Mouse (Mus musculus) CH12.LX (cell line): ENCODE measurements around the gene Csk. TPM values are rescaled to one million over a fixed set of nuclear protein-coding genes. Genes with fewer than 3 reads are reported as not detected.

Experiments used
- DNase-seq: peaks from one replicate; pipeline ENCODE4 v3.0.0-alpha.2; 2013; ENCODE audit errors: extremely low read depth
- H3K27ac ChIP-seq: 2 replicates; pipeline ENCODE4 v1.5.1; 2012; ENCODE audit warnings: low read depth, mild to moderate bottlenecking, control low read depth, moderate library complexity; ENCODE audit not compliant: insufficient read depth
- H3K27me3 ChIP-seq: replicated peaks from 2 replicates; pipeline ENCODE3; 2012; ENCODE audit warnings: inconsistent platforms
- H3K36me3 ChIP-seq, 2 experiments: replicated peaks in 1 of 2; 2 replicates each; pipeline versions ENCODE3 to v1.6.1; 2012; ENCODE audit warnings: inconsistent platforms in 1 of 2, low read length in 1 of 2, mild to moderate bottlenecking in 1 of 2, mixed read lengths in 1 of 2, moderate library complexity in 1 of 2; ENCODE audit not compliant: control insufficient read depth in 1 of 2, insufficient read depth in 1 of 2
- H3K4me1 ChIP-seq, 2 experiments: 2 replicates each; pipeline ENCODE4 v1.6.1; 2012; ENCODE audit warnings: inconsistent platforms in 1 of 2, moderate library complexity in 1 of 2; ENCODE audit not compliant: insufficient read depth in 2 of 2, control insufficient read depth in 1 of 2
- H3K4me2 ChIP-seq: 2 replicates; pipeline ENCODE4 v1.6.1; 2012; ENCODE audit warnings: low read depth, mild to moderate bottlenecking, control low read depth; ENCODE audit not compliant: poor library complexity, insufficient read depth, severe bottlenecking
- H3K4me3 ChIP-seq, 3 experiments: fragments of 150-350 bp in 1 of 3; sonication (generic) in 1 of 3; replicated peaks in 1 of 3; 2 replicates each; pipeline versions ENCODE3 to v1.5.1; 2011 to 2012; ENCODE audit warnings: low read depth in 2 of 3, low read length in 2 of 3, mild to moderate bottlenecking in 2 of 3, moderate library complexity in 2 of 3, control low read depth in 1 of 3, improper control_type of control experiment in 1 of 3, inconsistent platforms in 1 of 3, mixed read lengths in 1 of 3; ENCODE audit not compliant: poor library complexity in 1 of 3
- H3K79me2 ChIP-seq: replicated peaks from 2 replicates; pipeline ENCODE4 v1.6.1; 2012; ENCODE audit warnings: mild to moderate bottlenecking, moderate library complexity; ENCODE audit not compliant: control insufficient read depth, poor library complexity, insufficient read depth, severe bottlenecking; ENCODE audit errors: extremely low read depth
- H3K9ac ChIP-seq: 2 replicates; pipeline ENCODE4 v1.6.1; 2012; ENCODE audit warnings: low read depth, mild to moderate bottlenecking, control low read depth, moderate library complexity; ENCODE audit not compliant: insufficient read depth
- H3K9me3 ChIP-seq: replicated peaks from 2 replicates; pipeline ENCODE3; 2012; ENCODE audit warnings: low read length, inconsistent platforms, mixed read lengths
- BHLHE40 ChIP-seq: IDR thresholded peaks from 2 replicates; pipeline ENCODE4 v1.6.1; 2011; ENCODE audit warnings: mild to moderate bottlenecking, low read depth, low read length, improper control_type of control experiment
- HCFC1 ChIP-seq: IDR thresholded peaks from 2 replicates; pipeline ENCODE4 v1.6.1; 2012; ENCODE audit warnings: low read depth, mild to moderate bottlenecking, inconsistent platforms, low read length, improper control_type of control experiment
- IRF4 ChIP-seq: IDR thresholded peaks from 2 replicates; pipeline ENCODE4 v1.6.1; 2014; ENCODE audit warnings: low read depth, mild to moderate bottlenecking, inconsistent platforms, low read length, improper control_type of control experiment
- KAT2A ChIP-seq: IDR thresholded peaks from 2 replicates; pipeline ENCODE4 v1.6.1; 2012; ENCODE audit warnings: low read length, improper control_type of control experiment, inconsistent platforms; ENCODE audit not compliant: insufficient replicate concordance
- MAFK ChIP-seq: IDR thresholded peaks from 2 replicates; pipeline ENCODE4 v1.6.1; 2011; ENCODE audit warnings: low read length, improper control_type of control experiment; ENCODE audit not compliant: insufficient replicate concordance
- MAX ChIP-seq: IDR thresholded peaks from 2 replicates; pipeline ENCODE4 v1.6.1; 2011; ENCODE audit warnings: low read length, improper control_type of control experiment
- MXI1 ChIP-seq: IDR thresholded peaks from 2 replicates; pipeline ENCODE4 v1.6.1; 2011; ENCODE audit warnings: mild to moderate bottlenecking, low read depth, low read length, improper control_type of control experiment
- PAX5 ChIP-seq: IDR thresholded peaks from 2 replicates; pipeline ENCODE4 v1.6.1; 2012; ENCODE audit warnings: low read length, inconsistent platforms, mixed read lengths
- POLR2A ChIP-seq: IDR thresholded peaks from 2 replicates; pipeline ENCODE4 v1.6.1; 2011; ENCODE audit warnings: low read depth, mild to moderate bottlenecking, improper control_type of control experiment, low read length
- POLR2AphosphoS2 ChIP-seq: IDR thresholded peaks from 2 replicates; pipeline ENCODE4 v1.6.1; 2011; ENCODE audit warnings: low read depth, low read length, improper control_type of control experiment
- RCOR1 ChIP-seq: conservative IDR thresholded peaks from 2 replicates; pipeline ENCODE4 v1.6.1; 2012; ENCODE audit warnings: low read depth, mild to moderate bottlenecking, inconsistent platforms, low read length, improper control_type of control experiment
- TBP ChIP-seq: conservative IDR thresholded peaks from 2 replicates; pipeline ENCODE4 v1.6.1; 2011; ENCODE audit warnings: low read depth, low read length, improper control_type of control experiment
- TCF12 ChIP-seq: IDR thresholded peaks from 2 replicates; pipeline ENCODE4 v1.6.1; 2014; ENCODE audit warnings: low read depth, mild to moderate bottlenecking, inconsistent platforms, low read length, improper control_type of control experiment
- USF2 ChIP-seq: conservative IDR thresholded peaks from 2 replicates; pipeline ENCODE4 v1.6.1; 2011; ENCODE audit warnings: low read depth, low read length, improper control_type of control experiment
- ZC3H11A ChIP-seq: IDR thresholded peaks from 2 replicates; pipeline ENCODE4 v1.6.1; 2012; ENCODE audit warnings: low read depth, mild to moderate bottlenecking, inconsistent platforms, low read length, improper control_type of control experiment
- ZMIZ1 ChIP-seq: IDR thresholded peaks from 2 replicates; pipeline ENCODE4 v1.6.1; 2012; ENCODE audit warnings: low read depth, mild to moderate bottlenecking, inconsistent platforms, low read length, improper control_type of control experiment
- dilution Hi-C: fragments of 300-500 bp; cut with MboI; formaldehyde crosslinking; loops from 2 replicates; pipeline ENCODE4 v1.14.3; 2020; ENCODE audit warnings: low sequenced_read_pairs; ENCODE audit not compliant: extremely low pct_unique_long_range_greater_than_20kb, extremely low pct_ligation_motif_present
- in situ Hi-C: fragments of 300-500 bp; cut with MboI; formaldehyde crosslinking; loops from 3 replicates; pipeline ENCODE4 v1.14.3; 2019; ENCODE audit warnings: low sequenced_read_pairs, low pct_ligation_motif_present, low pct_unique_long_range_greater_than_20kb, mixed read lengths
- polyA plus RNA-seq: library from polyadenylated mRNA; unstranded; fragments of >175 nt; gene quantifications from 2 replicates; pipeline ENCODE4 v1.2.1, GENCODE M21; 2012; ENCODE audit warnings: low read depth; ENCODE audit not compliant: insufficient read length
- total RNA-seq, 2 experiments: library from RNA; depleted of rRNA; stranded (reverse); fragments of 300-350 nt in 1 of 2; fragments of >200 nt in 1 of 2; gene quantifications; 2 replicates each; pipeline ENCODE4 v1.2.3; 2012 to 2014

Csk gene
- total and polyA plus RNA-seq, 3 experiments: 111 to 153 (median 111) TPM

GRCm38 (mm10) chr9:57625674-57626500 is 27.5 kb downstream of the Csk start:
- dilution Hi-C loops (no loop called here), in situ Hi-C loops (no loop called here)
- no peak overlapping the region for H3K4me3 ChIP-seq
- H3K4me2 ChIP-seq: no peak overlapping the region
- no peaks in the 10 kb centered on the region for H3K27me3 ChIP-seq
- DNase-seq: no peak
- peaks cover 64 to 76% of the 10 kb centered on the region in 2 experiments for H3K36me3 ChIP-seq
- no peaks in the 10 kb centered on the region for H3K79me2 ChIP-seq
- no peak overlapping the region for H3K9ac ChIP-seq
- H3K9me3 ChIP-seq: no peaks in the 10 kb centered on the region
- H3K27ac ChIP-seq: no peak overlapping the region
- TF ChIP-seq USF2: no peak
- TF ChIP-seq MAX: no peak
- no peak; the same call in 1 of the 2 replicates for TF ChIP-seq POLR2A
- no peak for TF ChIP-seq RCOR1
- TF ChIP-seq BHLHE40: no peak
- TF ChIP-seq TBP: no peak
- TF ChIP-seq MAFK: no peak
- no peak for TF ChIP-seq MXI1
- TF ChIP-seq KAT2A: no peak
- TF ChIP-seq PAX5: no peak
- TF ChIP-seq ZC3H11A: no peak
- no peak for TF ChIP-seq ZMIZ1
- TF ChIP-seq POLR2AphosphoS2: no peak
- TF ChIP-seq HCFC1: no peak
- no peak for TF ChIP-seq IRF4
- TF ChIP-seq TCF12: no peak
- TF ChIP-seq, all 38 proteins: peak for 0
- H3K4me1 ChIP-seq: peaks cover 9 to 33% of the 10 kb centered on the region in 2 experiments

- H3K4me2 ChIP-seq: no peak overlapping the region
- in situ Hi-C loops: no loop called here
- DNase-seq: no peak
- no peak overlapping the region for H3K4me3 ChIP-seq
- H3K36me3 ChIP-seq: peaks cover 48 to 60% of the 10 kb centered on the region in 2 experiments
- H3K79me2 ChIP-seq: no peaks in the 10 kb centered on the region
- no peak overlapping the region for H3K27ac ChIP-seq
- H3K9ac ChIP-seq: no peak overlapping the region
- H3K27me3 ChIP-seq: no peaks in the 10 kb centered on the region
- H3K4me1 ChIP-seq: peaks cover 5 to 17% of the 10 kb centered on the region in 2 experiments
- TF ChIP-seq POLR2AphosphoS2 (peak; percentile 24; the same call in 1 of the 2 replicates), IRF4 (no peak)
- no peaks in the 10 kb centered on the region for H3K9me3 ChIP-seq
- dilution Hi-C loops: no loop called here
Measured at GRCm38 (mm10) chr9:57624295-57624694, 29.1 kb downstream of the Csk start.
